Mouse (Mus musculus): Measurements from ENCODE around the gene Vmn1r65.
"Not testable (repeated sequence)": the region's sequence is repeated elsewhere in the genome, so short reads cannot be mapped to it uniquely, and the experiment has no call there.

The Vmn1r65 gene

GRCm38 (mm10) chr7:6010910-6011309, at the start of gene Vmn1r65:
Gene Vmn1r65 (minus strand): TSS chr7:6011010.
- DNase-seq (ENCODE audit: low spot score), result no peak

GRCm38 (mm10) chr7:6044861-6045260, 34.1 kb upstream of the Vmn1r65 start, which contains the start of gene Nlrp4c:
Gene Nlrp4c (plus strand): TSS chr7:6045161.
- DNase-seq (ENCODE audit: low spot score), result no peak

GRCm38 (mm10) chr7:5982426-5982825, 28.4 kb downstream of the Vmn1r65 start:
- DNase-seq (ENCODE audit: low spot score), result not testable (repeated sequence)

GRCm38 (mm10) chr7:5972546-5972945, 38.3 kb downstream of the Vmn1r65 start:
- DNase-seq (ENCODE audit: low spot score), result not testable (repeated sequence)
